Mouse (Mus musculus) heart, postnatal 0 days (tissue): ENCODE data around the gene Plin3. TPM values are rescaled to one million over a fixed set of nuclear protein-coding genes. Genes with fewer than 3 reads are reported as not detected.

Experiments
- ATAC-seq: fragments of 200-750 bp; cut with Nextera tagmentation; 2 replicates; pipeline ENCODE4 v1.8.0; 2017; ENCODE audit warnings: low read depth, moderate number of reproducible peaks, moderate library complexity; ENCODE audit not compliant: insufficient read depth
- DNase-seq: peaks from one replicate; pipeline ENCODE4 v3.0.0-alpha.2; 2016; ENCODE audit warnings: low spot score
- H3K27ac ChIP-seq: fragments of 300-500 bp; sonication (generic); 2 replicates; pipeline ENCODE4 v1.5.1; 2014; ENCODE audit warnings: low read depth, mild to moderate bottlenecking
- H3K27me3 ChIP-seq: fragments of 300-500 bp; sonication (generic); 2 replicates; pipeline ENCODE4 v1.6.1; 2014; ENCODE audit warnings: low read length, mixed read lengths; ENCODE audit not compliant: control insufficient read depth, insufficient read depth
- H3K36me3 ChIP-seq: fragments of 300-500 bp; sonication (generic); replicated peaks from 2 replicates; pipeline ENCODE4 v1.6.1; 2014; ENCODE audit warnings: low read length, mixed read lengths; ENCODE audit not compliant: control insufficient read depth, insufficient read depth
- H3K4me1 ChIP-seq: fragments of 300-500 bp; sonication (generic); 2 replicates; pipeline ENCODE4 v1.6.1; 2014; ENCODE audit warnings: antibody characterized with exemption; ENCODE audit not compliant: control insufficient read depth, insufficient read depth
- H3K4me2 ChIP-seq: fragments of 300-500 bp; sonication (generic); 2 replicates; pipeline ENCODE4 v1.6.1; 2014; ENCODE audit warnings: low read depth, mild to moderate bottlenecking, low read length, moderate library complexity
- H3K4me3 ChIP-seq: fragments of 300-500 bp; sonication (generic); 2 replicates; pipeline ENCODE4 v1.5.1; 2014; ENCODE audit warnings: low read depth, low read length
- H3K9ac ChIP-seq: fragments of 300-500 bp; sonication (generic); replicated peaks from 2 replicates; pipeline ENCODE4 v1.6.1; 2014; ENCODE audit warnings: low read depth, low read length, mixed read lengths
- H3K9me3 ChIP-seq: fragments of 300-500 bp; sonication (generic); replicated peaks from 2 replicates; pipeline ENCODE4 v1.6.1; 2016; ENCODE audit warnings: low read length; ENCODE audit not compliant: control insufficient read depth
- CTCF ChIP-seq: IDR thresholded peaks from 2 replicates; pipeline ENCODE4 v1.5.1; 2016; ENCODE audit warnings: antibody characterized with exemption, control low read depth, low read depth
- EP300 ChIP-seq: IDR thresholded peaks from 2 replicates; pipeline ENCODE4 v1.6.1; 2016; ENCODE audit warnings: antibody characterized with exemption, low read depth
- WGBS: fragments of 180-500 bp; shearing (Covaris S2); extraction: QIAGEN DNeasy Blood & Tissue Kit; methylation state at CpG from one replicate; pipeline ENCODE4 v1.1.7; 2014; 5-methylcytosine and 5-hydroxymethylcytosine counted together
- polyA plus RNA-seq: library from polyadenylated mRNA; unstranded; fragments of >200 nt; fragmentation: Nextera tagmentation; extraction: Ambion mirVana; gene quantifications from 2 replicates; pipeline ENCODE4 v1.2.1, GENCODE M21; 2015
- total RNA-seq: library from RNA; depleted of rRNA; stranded (reverse); fragments of >200 nt; gene quantifications from 2 replicates; pipeline ENCODE4 v1.2.3, GENCODE M21; 2014; ENCODE audit warnings: low replicate concordance; rRNA removed

Plin3 gene
- total RNA-seq, result 76.8 and 78.5 TPM in 2 replicates
- polyA plus RNA-seq, result 70.9 and 73.0 TPM in 2 replicates

DNA sequence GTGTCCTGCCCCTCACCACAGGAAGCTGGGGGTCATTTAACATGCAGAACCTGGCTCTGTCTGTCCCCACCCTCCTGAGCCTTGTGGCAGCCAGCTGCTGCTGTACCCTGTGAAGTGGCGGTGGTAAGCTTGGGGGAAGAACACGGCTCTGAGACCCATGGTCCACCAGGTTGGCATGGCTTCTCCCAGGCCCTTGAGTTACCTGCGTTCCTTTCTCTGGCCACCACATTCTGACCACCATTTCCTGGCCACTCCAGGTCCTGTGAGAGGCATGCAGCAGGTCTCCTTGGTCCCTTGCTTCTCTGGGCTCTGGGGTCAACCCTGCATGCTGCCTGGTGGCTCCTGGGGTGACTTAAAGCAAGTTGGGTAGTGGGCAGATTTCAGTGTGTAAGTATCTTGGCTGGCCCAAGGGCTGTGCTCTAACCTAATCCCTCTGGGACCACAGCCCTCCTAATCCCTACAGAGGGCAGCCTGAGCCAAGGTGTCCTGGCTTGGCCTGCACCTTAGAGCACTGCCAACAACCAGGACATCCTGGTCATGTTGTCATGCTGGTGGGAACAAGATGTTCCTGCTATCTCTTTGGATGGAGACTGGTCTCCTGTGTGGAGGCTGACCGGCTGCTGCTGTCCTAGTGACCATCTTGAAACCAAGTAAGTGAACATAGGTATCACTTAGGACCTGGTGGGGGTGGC is at the start of gene Plin3:
TSS of gene Plin3 (minus strand) at position 343 of the 692 bp plus-strand sequence.
- Histone ChIP-seq H3K27me3 (no peaks in the 10 kb centered on the region), H3K27ac (peak within 1 kb of the TSS; percentile 93), H3K9ac (peak within 1 kb of the TSS; percentile 35; the same call in 1 of the 2 replicates), H3K9me3 (no peaks in the 10 kb centered on the region), H3K4me1 (peaks cover 24% of the 10 kb centered on the region), H3K36me3 (no peaks in the 10 kb centered on the region), H3K4me2 (no peak within 1 kb of the TSS; the same call in 1 of the 2 replicates), H3K4me3 (no peak within 1 kb of the TSS)
- ATAC-seq (no peak), DNase-seq (no peak)
- WGBS, result 88% methylated on average over 4 of the region's 4 CpGs
- no peak for TF ChIP-seq EP300
- TF ChIP-seq CTCF, result no peak

- ATAC-seq, result no peak
- no peak overlapping the region for H3K4me2 ChIP-seq
- H3K27me3 ChIP-seq, result no peaks in the 10 kb centered on the region
- no peak overlapping the region for H3K9ac ChIP-seq
- peaks cover 26% of the 10 kb centered on the region for H3K4me1 ChIP-seq
- TF ChIP-seq CTCF (no peak), EP300 (no peak)
- H3K27ac ChIP-seq, result no peak overlapping the region
- no peaks in the 10 kb centered on the region for H3K36me3 ChIP-seq
- no peak for DNase-seq
- no peak overlapping the region for H3K4me3 ChIP-seq
- no peaks in the 10 kb centered on the region for H3K9me3 ChIP-seq
Measured at GRCm38 (mm10) chr17:56340717-56341116, 48.0 kb upstream of the Plin3 start.

DNA sequence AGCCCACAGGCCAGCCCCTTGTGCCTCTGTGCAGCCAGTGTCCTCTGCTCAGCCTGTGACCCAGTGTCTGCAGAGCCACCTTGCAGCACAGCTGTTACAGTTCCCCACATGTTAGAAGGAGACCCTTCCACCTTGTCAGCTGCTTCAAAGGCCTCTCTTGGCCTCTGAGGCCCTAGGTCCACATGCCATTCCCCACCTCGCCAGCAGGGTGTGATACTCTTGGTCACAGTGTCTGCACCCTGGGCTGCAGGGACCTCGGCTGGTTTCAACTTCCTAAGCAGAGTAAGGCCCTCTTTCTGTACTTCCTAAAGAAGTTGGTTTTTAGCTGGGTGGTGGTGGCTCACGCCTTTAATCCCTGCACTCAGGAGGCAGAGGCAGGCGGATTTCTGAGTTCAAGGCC is 46.2 kb upstream of the Plin3 start:
- Histone ChIP-seq H3K9me3 (no peaks in the 10 kb centered on the region), H3K27me3 (no peaks in the 10 kb centered on the region), H3K36me3 (no peaks in the 10 kb centered on the region), H3K4me1 (peaks cover 27% of the 10 kb centered on the region), H3K4me2 (no peak overlapping the region), H3K9ac (no peak overlapping the region), H3K27ac (no peak overlapping the region), H3K4me3 (no peak overlapping the region)
- DNase-seq, result no peak
- TF ChIP-seq CTCF (peak; percentile 35), EP300 (no peak)
- no peak for ATAC-seq
- 60% methylated on average over 4 of the region's 4 CpGs for WGBS

GRCm38 (mm10) chr17:56337791-56338190 is 45.1 kb upstream of the Plin3 start:
- DNase-seq, result no peak
- H3K27ac ChIP-seq, result peak overlapping the region; percentile 47; the same call in 1 of the 2 replicates
- peak; percentile 19; the same call in 1 of the 2 replicates for ATAC-seq
- TF ChIP-seq CTCF (peak; percentile 22), EP300 (no peak)
- H3K4me2 ChIP-seq, result no peak overlapping the region
- peaks cover 30% of the 10 kb centered on the region for H3K4me1 ChIP-seq
- no peak overlapping the region for H3K4me3 ChIP-seq
- H3K27me3 ChIP-seq, result no peaks in the 10 kb centered on the region
- H3K36me3 ChIP-seq, result no peaks in the 10 kb centered on the region
- no peak overlapping the region for H3K9ac ChIP-seq
- no peaks in the 10 kb centered on the region for H3K9me3 ChIP-seq
- 60% methylated on average over 6 of the region's 6 CpGs for WGBS

- 16% methylated on average over 4 of the region's 4 CpGs for WGBS
- no peak overlapping the region for H3K4me2 ChIP-seq
- ATAC-seq (peak; percentile 68), DNase-seq (peak; percentile 82)
- no peaks in the 10 kb centered on the region for H3K27me3 ChIP-seq
- no peak overlapping the region for H3K4me3 ChIP-seq
- TF ChIP-seq CTCF (peak; percentile 64), EP300 (no peak)
- H3K9ac ChIP-seq, result no peak overlapping the region
- no peaks in the 10 kb centered on the region for H3K9me3 ChIP-seq
- H3K27ac ChIP-seq, result peak overlapping the region; percentile 47; the same call in 1 of the 2 replicates
- no peaks in the 10 kb centered on the region for H3K36me3 ChIP-seq
- H3K4me1 ChIP-seq, result peaks cover 30% of the 10 kb centered on the region
Measured at GRCm38 (mm10) chr17:56337190-56337589, 44.5 kb upstream of the Plin3 start.
